Mouse (Mus musculus): Measurements from ENCODE around the gene Fyn. TPM values are rescaled to one million over a fixed set of nuclear protein-coding genes. Genes with fewer than 3 reads are reported as not detected.

Fyn gene
- total and polyA plus RNA-seq, 3 experiments, result 14.9 to 42.4 (median 19.9) TPM

GRCm38 (mm10) chr10:39540012-39540647 lies 171.5 kb downstream of the Fyn start:
- TF ChIP-seq JUN (IDR thresholded peaks at IDR 0.05; ENCODE audit: insufficient read depth, low read depth, low read length) (no peak), SMC3 (IDR thresholded peaks at IDR 0.05; ENCODE audit: low read depth, low read length) (no peak), NELFE (IDR thresholded peaks at IDR 0.05; ENCODE audit: low read depth, low read length) (no peak), JUND (conservative IDR thresholded peaks at IDR 0.05; ENCODE audit: low read depth, low read length) (no peak), MAFK (IDR thresholded peaks at IDR 0.05; ENCODE audit: insufficient replicate concordance, low read length) (no peak), BHLHE40 (IDR thresholded peaks at IDR 0.05; ENCODE audit: low read depth, low read length) (no peak), SIN3A (IDR thresholded peaks at IDR 0.05; ENCODE audit: low read length) (no peak), MYC (IDR thresholded peaks at IDR 0.05; ENCODE audit: low read depth, low read length) (no peak), MXI1 (IDR thresholded peaks at IDR 0.05; ENCODE audit: low read depth, low read length) (no peak), CTCF (conservative IDR thresholded peaks at IDR 0.05 in 1 of 2, IDR thresholded peaks at IDR 0.05 in 1 of 2; ENCODE audit: low read depth in 2 of 2, low read length in 2 of 2) (no peak), POLR2A (IDR thresholded peaks at IDR 0.05; ENCODE audit: low read depth, low read length) (no peak), CHD2 (IDR thresholded peaks at IDR 0.05; ENCODE audit: low read length) (no peak), ZMIZ1 (IDR thresholded peaks at IDR 0.05; ENCODE audit: low read depth, low read length) (no peak)
- no peak for DNase-seq (ENCODE audit: extremely low read depth)
- Histone ChIP-seq H3K79me2 (replicated peaks; ENCODE audit: control insufficient read depth, extremely low read depth, insufficient read depth, poor library complexity, severe bottlenecking) (no peaks in the 10 kb centered on the region), H3K36me3 (replicated peaks in 1 of 2; ENCODE audit: control insufficient read depth in 1 of 2, insufficient read depth in 1 of 2, low read length in 1 of 2) (peaks cover 0 to 84% of the 10 kb centered on the region in 2 experiments), H3K9ac (ENCODE audit: insufficient read depth, low read depth) (no peak overlapping the region), H3K27me3 (replicated peaks) (no peaks in the 10 kb centered on the region), H3K4me2 (ENCODE audit: insufficient read depth, low read depth, poor library complexity, severe bottlenecking) (no peak overlapping the region), H3K4me1 (ENCODE audit: control insufficient read depth in 1 of 2, insufficient read depth in 2 of 2) (peaks cover 0 to 13% of the 10 kb centered on the region in 2 experiments; a peak in 1 of 4 replicates), H3K27ac (ENCODE audit: insufficient read depth, low read depth) (no peak overlapping the region), H3K9me3 (replicated peaks; ENCODE audit: low read length) (no peaks in the 10 kb centered on the region), H3K4me3 (replicated peaks in 1 of 3; ENCODE audit: low read depth in 2 of 3, low read length in 2 of 3, poor library complexity in 1 of 3) (no peak overlapping the region)
- in situ Hi-C loops (cut with MboI; ENCODE audit: low pct_ligation_motif_present, low pct_unique_long_range_greater_than_20kb, low sequenced_read_pairs) (no loop called here), dilution Hi-C loops (cut with MboI; ENCODE audit: extremely low pct_ligation_motif_present, extremely low pct_unique_long_range_greater_than_20kb, low sequenced_read_pairs) (no loop called here)

- DNase-seq (ENCODE audit: extremely low read depth), result no peak
- Histone ChIP-seq H3K27me3 (replicated peaks) (no peaks in the 10 kb centered on the region), H3K9ac (ENCODE audit: insufficient read depth, low read depth) (no peak overlapping the region), H3K4me2 (ENCODE audit: insufficient read depth, low read depth, poor library complexity, severe bottlenecking) (no peak overlapping the region), H3K36me3 (replicated peaks in 1 of 2; ENCODE audit: control insufficient read depth in 1 of 2, insufficient read depth in 1 of 2, low read length in 1 of 2) (peaks cover 0 to 83% of the 10 kb centered on the region in 2 experiments), H3K9me3 (replicated peaks; ENCODE audit: low read length) (no peaks in the 10 kb centered on the region), H3K4me1 (ENCODE audit: control insufficient read depth in 1 of 2, insufficient read depth in 2 of 2) (peaks cover 0 to 11% of the 10 kb centered on the region in 2 experiments; a peak in 1 of 4 replicates), H3K79me2 (replicated peaks; ENCODE audit: control insufficient read depth, extremely low read depth, insufficient read depth, poor library complexity, severe bottlenecking) (no peaks in the 10 kb centered on the region), H3K4me3 (replicated peaks in 1 of 3; ENCODE audit: low read depth in 2 of 3, low read length in 2 of 3, poor library complexity in 1 of 3) (no peak overlapping the region), H3K27ac (ENCODE audit: insufficient read depth, low read depth) (no peak overlapping the region)
- dilution Hi-C loops (cut with MboI; ENCODE audit: extremely low pct_ligation_motif_present, extremely low pct_unique_long_range_greater_than_20kb, low sequenced_read_pairs), result no loop called here
- TF ChIP-seq POLR2AphosphoS2 (IDR thresholded peaks at IDR 0.05; ENCODE audit: low read depth, low read length) (no peak), HCFC1 (IDR thresholded peaks at IDR 0.05; ENCODE audit: low read depth, low read length) (no peak), CTCF (conservative IDR thresholded peaks at IDR 0.05 in 1 of 2, IDR thresholded peaks at IDR 0.05 in 1 of 2; ENCODE audit: low read depth in 2 of 2, low read length in 2 of 2) (no peak), JUND (conservative IDR thresholded peaks at IDR 0.05; ENCODE audit: low read depth, low read length) (no peak)
- in situ Hi-C loops (cut with MboI; ENCODE audit: low pct_ligation_motif_present, low pct_unique_long_range_greater_than_20kb, low sequenced_read_pairs), result no loop called here
These were observed 172.3 kb downstream of the Fyn start for GRCm38 (mm10) chr10:39540995-39541394.
